Mouse (Mus musculus) spleen, postnatal 14 days (tissue): ENCODE measurements around the gene Mdm2.

Source experiments
- DNase-seq, 2 experiments: peaks; one replicate each; pipeline ENCODE4 v3.0.0; 2021 to 2022; ENCODE audit warnings: low spot score in 2 of 2

Mdm2 gene

DNA sequence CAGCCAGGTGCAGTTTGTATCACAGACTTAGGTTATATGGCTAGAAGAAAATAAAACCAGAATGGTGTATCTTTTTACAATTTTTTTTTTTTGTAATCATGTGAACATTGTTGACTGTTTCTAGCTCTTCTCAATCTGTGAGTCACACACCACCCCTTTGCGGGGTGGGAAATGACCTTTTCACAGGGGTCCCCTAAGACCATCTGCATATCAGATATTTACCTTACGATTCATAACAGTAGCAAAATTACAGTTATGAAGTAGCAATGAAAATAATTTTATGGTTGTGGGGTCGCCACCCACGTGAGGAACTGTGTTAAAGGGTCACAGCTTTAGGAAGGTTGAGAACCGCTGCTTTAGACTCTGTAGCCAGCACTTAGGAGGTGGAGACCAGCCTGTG lies 39.8 kb downstream of the Mdm2 start:
- no peak for DNase-seq

DNA sequence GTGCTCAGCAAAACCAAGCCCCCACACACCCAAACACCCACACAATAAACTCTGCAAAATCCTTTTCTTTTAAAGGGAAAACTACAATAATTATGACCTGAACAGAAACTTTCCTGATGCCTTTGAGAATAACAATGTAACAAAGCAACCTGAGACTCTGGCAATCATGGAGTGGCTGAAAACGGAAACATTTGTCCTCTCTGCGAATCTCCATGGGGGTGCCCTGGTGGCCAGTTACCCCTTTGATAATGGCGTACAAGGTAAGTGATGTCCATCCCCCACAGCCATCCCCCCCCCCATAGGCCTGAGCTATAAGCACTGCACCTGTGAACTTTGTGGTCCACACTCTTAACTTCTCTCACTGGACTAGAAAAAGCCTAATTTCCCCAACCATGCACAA lies 40.5 kb downstream of the Mdm2 start:
- no peak for DNase-seq

DNA sequence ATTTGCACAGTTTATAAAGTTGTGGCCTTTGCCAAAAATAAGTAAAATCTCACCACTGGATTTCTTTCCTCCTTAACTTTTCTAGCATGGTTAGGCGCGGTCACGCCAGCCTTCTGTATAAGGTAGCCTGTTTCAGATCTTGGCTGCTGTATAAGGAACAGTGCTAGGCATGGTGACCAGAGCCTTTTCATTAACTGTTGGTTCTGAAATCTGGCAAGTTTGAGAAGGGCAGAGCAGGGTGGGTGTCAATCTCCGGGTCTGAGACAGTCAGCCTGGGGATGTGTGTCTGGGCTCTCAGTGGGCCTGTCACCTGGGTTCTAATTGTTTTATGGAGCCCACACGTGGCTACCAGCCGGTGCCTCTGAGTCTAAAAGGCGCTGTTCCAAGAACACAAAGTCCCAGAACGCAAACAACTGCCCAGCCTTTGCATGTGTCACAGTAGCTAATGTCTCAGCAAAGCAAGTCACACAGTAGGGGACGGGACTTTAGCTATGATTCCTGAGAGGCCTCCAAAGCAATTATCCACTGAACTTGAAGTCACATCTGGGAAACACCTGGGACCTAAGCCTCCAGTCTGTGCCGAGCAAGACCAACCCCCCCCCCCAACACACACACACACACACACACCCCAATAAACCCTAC lies 41.0 kb downstream of the Mdm2 start:
- DNase-seq = no peak

DNA sequence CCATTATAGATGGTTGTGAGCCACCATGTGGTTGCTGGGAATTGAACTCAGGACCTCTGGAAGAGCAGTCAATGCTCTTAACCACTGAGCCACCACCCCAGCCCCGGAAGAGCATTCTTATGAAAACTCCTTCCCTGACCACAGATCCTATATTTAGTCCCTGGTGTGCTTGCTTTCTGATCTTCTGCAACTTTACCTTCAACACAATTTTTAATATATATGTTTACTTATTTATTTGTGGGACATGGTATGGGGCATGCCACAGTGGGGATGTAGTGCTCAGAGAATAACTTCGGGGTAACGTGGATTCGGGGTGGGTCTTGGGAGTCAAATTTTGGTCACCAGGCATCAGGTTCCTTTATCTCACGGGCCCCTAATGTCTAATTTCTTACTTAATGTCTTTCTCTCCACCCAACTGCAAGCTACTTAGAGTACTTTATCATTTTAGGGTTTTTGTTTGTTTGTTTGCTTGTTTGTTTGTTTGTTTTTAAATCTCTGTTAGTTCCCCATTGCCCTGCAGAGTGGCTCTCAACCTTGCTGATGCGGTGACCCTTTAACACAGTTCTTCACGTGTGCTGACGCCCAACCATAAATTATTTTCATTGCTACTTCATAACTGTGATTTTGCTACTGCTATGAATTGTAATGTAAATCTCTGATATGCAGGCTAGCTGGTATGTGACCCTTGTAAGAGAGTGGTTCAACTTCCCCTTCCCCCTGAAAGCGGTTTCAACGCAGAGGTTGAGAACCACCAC lies 41.8 kb downstream of the Mdm2 start:
- no peak for DNase-seq

DNA sequence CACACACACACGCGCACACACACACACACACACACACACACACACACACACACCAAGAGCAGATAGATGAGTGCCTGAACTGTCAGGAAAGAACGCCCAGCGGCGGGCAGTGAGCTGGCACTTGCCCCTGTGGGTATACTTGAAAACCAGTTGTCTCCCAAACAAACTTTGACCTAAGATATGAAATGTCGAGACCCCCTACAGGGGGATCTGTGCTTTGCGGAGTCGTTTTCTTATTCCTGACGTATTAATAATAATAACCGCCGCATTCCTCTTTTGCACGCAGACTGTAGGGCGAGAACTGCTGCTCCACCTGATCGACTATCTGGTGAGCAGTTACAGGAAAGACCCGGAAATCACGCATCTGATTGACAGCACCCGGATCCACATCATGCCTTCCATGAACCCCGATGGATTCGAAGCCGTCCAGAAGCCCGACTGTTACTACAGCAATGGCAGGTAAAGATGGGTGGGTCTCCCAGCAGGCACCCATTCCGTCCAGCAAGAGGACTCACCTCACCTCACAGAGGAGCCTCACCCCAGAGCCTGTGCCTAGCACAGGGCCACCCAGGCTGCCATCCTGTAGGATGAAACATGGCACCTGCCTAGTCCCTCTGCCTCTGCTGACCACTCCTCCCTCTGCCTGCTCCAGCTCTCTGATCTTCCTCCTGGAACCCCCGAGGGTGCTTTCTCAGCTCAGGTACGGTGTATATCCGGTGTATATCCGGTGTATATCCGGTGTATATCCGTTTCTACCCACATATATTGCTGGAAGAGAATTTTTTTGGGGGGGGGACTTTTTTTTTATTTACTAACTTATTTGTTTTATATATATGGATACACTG lies 42.7 kb downstream of the Mdm2 start:
- no peak for DNase-seq

DNA sequence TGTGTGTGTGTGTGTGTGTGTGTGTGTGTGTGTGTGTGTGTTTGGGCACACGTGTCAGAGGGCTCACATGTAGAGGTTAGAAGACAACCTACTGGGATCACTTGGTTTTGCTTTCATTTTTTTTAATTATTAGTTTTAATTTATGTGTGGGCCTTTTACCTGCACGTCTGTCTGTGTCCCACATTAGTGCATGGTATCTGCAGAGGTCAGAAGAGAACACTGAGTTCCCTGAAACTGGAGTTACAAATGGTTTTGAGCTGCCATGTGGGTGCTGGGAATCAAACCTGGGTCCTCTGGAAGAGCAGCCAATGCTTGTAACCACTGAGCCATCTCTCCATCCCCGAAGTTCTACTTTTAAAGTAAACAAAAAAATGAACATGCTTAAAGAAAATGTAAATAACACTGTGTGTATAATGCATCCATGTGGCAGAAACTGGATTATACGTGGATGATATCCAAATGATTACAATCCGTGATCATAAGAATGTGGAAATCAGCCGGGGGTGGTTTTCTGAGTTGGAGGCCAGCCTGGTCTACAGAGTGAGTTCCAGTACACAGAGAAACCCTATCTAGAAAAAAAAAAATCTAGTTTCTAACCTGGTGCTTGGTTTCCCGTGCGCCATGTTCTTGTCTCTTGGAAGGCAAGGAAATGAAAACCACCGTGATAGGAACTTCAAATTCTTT lies 43.5 kb downstream of the Mdm2 start:
- no peak for DNase-seq

DNA sequence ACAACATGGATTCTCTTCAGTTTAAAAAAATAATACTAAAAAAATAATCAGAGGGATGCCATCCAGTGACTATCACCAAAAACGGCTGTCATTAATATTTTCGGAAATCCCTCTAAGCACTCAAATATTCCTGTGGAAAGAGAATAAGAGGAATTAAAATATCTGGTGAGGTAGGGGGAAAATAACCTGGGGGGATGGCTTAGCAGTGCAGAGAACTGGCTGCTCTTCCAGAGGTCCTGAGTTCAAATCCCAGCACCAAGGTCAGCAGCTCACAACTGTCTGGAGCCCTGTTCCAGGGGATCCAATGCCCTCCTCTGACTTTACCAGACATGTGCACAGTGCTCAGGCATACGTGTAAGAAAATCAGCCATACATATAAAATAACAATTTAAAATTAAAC lies 44.2 kb downstream of the Mdm2 start:
- DNase-seq = no peak

DNA sequence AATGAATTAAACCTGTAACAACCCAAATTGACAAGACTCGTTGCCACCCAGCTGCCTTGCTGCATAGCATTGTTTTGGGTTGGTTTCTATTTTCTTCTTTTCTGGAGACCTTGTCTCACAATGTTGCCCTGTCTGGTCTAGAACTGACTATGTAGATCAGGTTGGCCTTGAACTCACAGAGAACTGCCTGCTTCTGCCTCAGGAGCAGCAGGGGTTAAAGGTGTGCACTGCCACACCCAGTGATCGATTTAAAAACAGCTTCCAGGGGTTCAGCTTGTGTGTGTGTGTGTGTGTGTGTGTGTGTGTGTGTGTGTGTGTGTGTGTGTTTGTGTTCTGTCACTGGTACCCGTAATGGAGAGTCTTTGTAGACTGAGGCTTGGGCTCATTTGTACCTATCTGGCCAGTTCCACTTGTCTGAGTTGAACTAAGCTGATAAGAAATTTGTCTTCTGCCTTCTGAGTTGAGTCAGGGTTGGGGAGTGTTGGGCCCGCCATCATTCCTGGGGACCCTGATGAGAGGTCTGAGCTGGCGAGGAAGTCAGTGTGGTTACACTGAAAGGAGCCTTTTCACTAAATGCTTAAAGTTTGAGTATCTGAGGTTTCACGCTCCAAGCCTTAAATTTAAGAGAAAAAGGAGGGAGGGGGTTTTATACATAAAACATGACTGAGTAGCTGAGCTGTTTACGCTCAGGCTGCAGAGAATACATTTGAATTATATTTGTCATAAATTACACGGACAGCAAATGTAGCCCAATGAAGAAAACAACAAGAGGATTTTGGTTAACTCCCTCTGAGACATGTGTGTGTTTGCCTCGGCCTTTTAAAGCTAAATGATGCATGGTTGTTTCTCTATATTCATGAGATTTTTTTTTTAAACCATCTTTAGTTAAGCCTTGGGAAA lies 44.9 kb downstream of the Mdm2 start:
- no peak for DNase-seq

DNA sequence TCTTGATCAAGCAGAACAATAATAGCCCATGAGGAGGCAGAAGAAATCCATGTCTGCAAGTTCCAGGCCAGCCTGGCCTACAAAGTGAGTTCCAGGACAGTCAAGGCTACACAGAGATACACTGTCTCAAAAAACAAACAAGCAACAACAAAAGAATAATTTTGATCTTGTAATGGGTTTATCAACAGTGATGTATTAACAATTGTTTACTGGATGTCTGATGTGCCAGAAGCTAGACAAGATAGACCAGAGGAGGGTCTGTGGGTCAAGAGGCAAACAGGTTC lies 45.7 kb downstream of the Mdm2 start:
- no peak for DNase-seq

DNA sequence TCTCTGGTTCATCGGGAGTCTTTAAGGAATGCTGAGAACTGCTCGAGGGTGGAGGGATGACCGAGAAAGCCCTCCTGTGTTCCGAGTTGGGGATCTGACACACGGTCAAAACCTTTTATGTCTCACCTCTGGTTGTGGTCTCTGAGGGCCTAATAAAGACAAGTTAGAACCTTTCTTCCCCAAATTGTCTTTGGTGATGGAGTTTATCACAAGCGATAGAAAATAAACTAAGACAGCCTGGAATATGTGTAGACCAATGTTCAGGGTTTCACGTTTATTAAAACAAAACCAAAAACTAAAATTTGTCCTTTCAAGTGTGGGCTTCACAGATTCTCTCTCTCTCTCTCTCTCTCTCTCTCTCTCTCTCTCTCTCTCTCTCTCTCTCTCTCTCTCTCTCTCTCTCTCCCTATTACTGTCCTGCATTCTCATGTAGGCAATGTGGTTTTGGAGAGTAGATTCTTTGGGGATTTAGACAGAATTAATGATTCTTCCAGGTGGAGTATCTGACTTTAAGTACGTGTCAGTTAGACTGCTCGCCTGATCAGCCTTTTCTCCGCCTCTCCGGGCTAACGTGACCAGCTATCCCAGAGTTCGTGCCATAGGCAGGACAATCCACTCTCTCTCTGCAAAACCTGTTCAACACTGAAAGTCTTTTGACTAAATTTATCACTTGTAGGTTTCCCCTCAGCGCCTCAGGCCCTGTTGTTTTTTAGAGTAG lies 46.2 kb downstream of the Mdm2 start:
- DNase-seq = no peak

DNA sequence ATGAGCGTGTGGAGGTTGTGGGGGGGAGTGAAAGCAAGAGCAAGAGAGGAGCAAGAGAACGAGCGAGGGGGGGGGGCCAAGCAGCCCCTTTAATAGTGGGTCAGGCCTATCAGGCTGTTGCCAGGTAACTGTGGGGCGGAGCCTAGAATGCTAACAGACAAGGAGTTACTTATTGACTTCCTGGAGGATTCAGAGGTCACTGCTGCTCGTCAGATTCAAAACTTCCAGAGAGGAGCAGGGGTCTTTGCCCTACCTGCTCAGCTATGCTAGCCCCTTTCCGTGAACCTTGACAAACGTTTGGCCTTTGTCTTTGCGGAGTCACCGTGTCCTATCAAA lies 46.7 kb downstream of the Mdm2 start:
- DNase-seq = no peak

DNA sequence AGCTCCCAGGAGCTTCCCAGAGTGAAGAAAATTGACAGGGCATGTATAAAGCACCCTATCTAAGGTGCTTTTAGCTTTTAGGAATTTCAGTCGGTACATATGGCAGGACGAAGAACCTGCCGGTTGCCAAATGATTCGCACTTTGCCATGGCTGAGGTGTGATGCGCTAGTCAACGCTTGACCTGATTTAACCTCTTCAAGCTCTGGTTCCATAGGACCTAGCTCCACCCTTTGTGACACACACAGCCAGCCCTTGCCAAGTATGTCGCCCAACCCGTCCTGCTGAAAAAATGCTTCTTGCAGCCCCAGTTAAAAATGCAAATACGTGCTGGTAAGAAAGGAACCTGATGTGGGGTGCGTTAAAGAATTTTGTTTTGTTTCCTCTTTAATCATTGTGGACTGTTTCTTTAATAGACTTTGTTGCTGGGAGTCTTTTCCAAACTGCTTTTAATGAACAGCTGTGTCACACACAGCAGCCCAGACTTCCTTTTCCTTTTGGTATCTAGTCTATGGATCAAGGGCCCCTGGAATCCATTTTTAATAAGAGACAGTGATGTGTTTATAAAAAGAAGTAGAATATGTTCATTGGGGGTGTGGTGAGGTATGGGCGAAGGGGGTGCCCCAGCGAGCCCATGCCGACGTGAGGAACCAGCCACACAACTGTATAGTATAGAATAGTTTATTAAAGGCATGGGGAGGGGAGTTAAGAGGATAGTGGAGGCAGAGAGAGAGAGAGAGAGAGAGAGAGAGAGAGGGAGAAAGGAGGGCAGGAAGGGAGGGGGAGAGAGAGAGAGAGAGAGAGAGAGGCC lies 47.3 kb downstream of the Mdm2 start:
- no peak for DNase-seq

DNA sequence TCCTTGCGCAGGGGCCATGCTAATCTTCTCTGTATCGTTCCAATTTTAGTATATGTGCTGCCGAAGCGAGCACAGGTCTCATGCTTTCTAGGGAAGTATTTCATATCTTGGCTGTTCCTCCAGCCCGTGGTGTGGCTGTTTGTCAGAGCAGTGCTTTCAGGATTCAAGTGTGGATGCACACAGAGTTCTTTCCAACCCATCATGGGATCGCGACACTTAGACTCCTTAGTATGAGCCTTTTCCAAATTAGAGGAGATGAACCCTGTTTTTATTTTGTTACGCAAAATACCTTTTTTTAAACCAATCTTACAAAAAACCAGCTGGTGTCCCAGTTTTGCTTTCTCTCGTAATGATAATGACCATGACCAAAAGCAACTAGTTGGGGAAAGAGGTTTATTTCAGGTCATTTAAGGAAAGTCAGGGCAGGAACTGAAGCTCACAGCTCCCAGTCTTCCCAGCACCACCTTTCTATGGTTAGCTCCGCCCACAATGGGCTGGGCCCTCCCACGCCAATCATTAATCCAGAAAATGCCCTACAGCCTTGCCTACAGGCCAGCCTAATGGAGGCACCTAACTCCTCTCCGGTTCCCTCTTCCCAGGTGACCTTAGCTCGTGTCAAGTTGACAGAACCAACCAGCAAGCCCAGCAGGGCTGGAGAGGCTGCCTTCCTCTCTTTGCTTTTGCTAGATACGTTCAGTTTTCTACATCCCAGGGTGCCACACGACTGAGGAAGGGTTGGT lies 48.1 kb downstream of the Mdm2 start:
- DNase-seq = no peak

DNA sequence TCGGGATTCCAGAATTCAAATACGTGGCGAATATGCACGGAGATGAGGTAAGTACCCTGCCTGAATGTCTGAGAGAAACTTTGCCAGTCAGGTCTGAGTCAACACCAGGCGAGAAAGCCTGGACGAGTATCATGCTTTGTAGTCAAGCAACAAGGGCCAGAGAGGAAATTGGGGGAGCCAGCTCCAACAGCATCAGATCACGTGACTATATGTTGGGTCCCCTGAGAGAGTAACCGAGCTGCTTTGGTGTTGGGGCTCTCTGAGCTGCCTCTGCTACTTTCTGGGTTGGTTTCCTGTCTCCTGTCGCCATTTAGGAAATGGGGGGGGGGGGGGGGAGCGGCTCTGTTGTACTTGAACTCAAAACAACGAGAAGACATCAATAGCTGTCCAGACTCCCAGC lies 50.7 kb downstream of the Mdm2 start:
- DNase-seq = no peak

DNA sequence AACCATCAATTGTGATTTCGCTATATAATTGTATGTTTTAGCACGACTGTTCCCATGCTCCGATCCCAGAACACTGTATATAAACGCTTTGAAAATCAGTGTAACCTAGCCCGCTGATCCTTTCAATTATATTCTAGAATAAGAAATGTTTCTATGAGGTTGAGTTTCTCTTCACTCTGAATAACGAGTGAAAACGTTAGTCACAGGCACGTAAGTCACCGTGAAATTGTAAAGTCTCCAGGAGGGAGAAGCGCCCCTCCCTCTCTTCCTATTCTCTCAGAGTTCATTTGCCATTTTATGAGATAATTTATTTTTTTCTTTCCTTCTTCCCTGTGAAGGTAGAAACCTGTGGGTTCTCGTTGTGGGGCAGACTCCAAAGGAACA lies 51.1 kb downstream of the Mdm2 start:
- DNase-seq = no peak

DNA sequence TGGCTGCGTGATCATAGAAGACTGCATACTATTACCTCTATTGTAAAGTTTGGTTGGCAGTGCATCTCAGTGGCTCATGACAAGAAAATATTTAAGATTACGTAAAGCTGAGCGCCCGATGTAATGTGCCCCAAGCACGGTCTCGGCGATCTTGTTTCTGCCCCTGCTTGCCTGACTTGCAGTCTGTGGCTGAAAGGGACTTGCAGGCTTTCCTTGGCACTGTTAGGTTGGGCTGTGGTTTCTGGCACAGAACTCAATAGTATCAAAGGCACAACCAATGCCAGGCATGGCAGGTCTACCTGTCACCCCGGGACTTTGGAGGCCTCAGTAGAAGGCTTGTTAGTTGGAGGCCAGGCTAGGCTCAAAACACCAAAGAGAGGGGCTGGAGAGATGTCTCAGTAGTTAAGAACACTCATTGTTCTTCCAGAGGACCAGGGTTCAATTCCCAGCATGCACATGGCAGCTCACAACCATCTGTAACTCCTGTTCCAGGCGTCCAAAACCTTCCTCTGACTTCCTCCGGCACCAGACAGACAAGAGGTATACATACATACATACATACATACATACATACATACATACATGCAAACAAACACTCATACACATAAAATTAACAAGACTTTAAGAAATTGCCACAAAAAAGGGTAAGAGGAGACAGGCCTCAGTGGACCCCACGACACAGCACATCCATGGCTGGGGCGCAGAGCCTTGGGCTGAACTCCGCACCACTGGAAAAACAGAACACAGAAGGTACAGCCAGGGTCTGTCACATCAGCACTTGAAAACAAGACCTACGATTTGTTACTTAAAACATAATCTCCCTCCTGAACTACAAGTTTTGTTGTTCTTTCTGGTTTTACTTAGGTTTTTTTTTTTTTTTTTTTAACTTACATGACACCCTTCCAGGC lies 51.8 kb downstream of the Mdm2 start:
- no peak for DNase-seq

DNA sequence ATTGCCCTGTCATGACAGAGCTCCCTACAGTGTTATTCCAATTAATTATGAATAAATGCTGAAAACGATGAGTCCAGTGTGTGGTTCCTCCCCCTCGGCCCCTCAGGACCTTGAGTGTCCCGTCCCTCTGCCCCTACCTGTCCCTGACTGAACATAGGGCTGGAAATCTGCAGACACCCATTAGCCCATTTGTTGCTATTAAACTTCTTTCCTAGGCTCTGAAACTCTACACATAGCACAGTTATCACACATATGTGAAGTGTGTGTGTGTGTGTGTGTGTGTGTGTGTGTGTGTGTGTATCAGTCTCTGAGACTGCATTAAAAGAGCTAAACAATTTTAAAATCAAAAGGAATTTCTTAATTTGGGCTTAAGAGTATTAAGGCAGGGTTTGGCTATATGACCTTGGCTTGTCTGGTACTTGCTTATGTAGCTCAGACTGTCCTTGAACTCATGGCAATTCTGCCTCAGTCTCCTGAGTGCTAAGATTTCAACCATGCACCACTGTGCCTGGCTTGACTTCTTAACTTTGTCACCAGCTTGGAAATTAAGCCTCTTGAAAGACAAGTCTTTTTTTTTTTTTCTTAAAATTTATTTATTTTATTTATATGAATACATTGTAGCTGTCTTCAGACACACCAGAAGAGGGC lies 52.8 kb downstream of the Mdm2 start:
- no peak for DNase-seq
